Mouse (Mus musculus): ENCODE measurements around the gene Zfp759. TPM values are rescaled to one million over a fixed set of nuclear protein-coding genes. Genes with fewer than 3 reads are reported as not detected.
A peak's percentile ranks its signal among the peaks of the same experiment; 100 is the strongest.
"Not testable (repeated sequence)": the region's sequence is repeated elsewhere in the genome, so short reads cannot be mapped to it uniquely, and the experiment has no call there.

The Zfp759 gene
- total RNA-seq, 2 experiments from 2014 or later: 8.8 to 10.0 TPM

DNA sequence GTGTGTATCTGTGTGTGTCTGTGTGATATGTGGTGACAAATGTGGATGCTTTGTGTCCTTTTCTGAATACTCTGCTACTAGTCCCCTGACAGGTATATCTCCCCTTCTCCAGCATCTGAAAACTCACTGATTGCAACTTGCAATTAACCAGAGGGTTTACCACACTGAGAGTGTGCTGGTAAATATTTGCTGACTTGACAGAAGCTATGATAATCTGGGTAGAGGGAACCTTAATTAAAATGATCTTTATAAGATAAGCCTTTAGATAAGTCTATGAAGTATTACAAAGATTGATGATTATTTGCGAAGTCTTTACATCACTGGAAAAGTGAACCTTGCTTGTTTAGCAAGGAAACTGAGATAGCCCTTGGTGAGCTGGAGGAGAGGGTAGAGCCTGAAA, 3.0 kb downstream of the Zfp759 start:
- intact Hi-C loops (cut with DNase I): no loop called here

DNA sequence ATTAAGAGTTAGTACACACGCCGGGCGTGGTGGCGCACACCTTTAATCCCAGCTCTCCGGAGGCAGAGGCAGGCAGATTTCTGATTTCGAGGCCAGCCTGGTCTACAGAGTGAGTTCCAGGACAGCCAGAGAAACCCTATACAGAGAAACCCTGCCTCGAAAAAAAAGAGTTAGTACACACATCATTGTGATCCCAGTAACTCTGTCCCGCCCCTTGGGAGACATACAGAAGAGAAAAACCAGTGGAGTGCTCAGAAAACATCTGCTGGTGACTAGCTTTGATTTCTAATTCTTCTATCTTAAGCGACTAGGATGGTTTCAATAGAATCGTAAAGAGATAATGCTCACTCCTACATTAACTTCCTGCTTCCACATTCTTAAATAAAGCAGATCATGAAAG, 6.0 kb downstream of the Zfp759 start:
- H3K27ac ChIP-seq; DNase-seq (ENCODE audit: extremely low spot score in 1 of 2, low spot score in 2 of 2); intact Hi-C loops (cut with DNase I): not testable (repeated sequence)
- peak overlapping the region; percentile 53 for H3K4me3 ChIP-seq

More for the DNA sequence above, 3.0 kb downstream of the Zfp759 start:
- H3K27ac ChIP-seq: no peak overlapping the region
- DNase-seq (ENCODE audit: extremely low spot score in 1 of 2, low spot score in 2 of 2): no peak
- no peak for TF ChIP-seq CTCF (IDR thresholded peaks at IDR 0.05)
- H3K4me3 ChIP-seq: no peak overlapping the region

DNA sequence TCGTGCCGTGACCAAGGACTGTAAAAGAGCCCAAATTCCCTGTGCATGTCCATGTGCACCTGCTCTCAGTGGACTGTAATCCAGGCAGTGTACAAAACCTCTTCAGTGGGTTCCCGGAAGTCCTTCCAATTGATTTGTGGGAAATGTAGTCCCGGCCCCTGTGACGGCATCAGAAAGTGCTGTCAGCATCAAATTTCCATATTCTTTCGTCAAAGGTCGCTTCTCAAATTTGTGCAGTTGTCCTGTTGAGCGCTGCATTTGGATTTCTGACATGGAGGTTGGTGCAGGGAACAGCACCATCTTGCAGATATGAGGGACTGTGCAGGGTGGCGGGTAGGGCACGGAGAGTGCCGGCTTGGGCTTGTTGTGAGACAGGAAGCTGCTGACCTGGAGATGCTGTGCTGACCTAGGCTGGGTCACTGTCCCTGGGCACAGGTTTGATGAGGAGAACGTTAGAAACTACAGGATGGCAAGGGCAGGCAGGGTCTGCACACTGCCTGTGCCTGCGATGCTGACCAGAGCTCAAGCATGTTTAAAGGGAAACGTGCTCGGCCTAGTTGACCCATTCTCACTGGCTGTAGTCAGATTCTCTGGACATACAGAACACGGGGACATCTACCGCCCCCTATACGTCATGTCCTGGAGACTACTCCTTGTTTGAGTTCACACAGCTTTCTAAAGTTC, 6.7 kb downstream of the Zfp759 start:
- DNase-seq (ENCODE audit: extremely low spot score in 1 of 2, low spot score in 2 of 2): peak; percentile 83 to 88
- Histone ChIP-seq H3K4me3 (peak overlapping the region; percentile 53), H3K27ac (peak overlapping the region; percentile 83)
- TF ChIP-seq CTCF (IDR thresholded peaks at IDR 0.05): peak; percentile 36
- intact Hi-C loops (cut with DNase I): loop anchor here (1.0 to 2.0 kb wide), 4 partner anchors 20 to 178 kb away; partner anchors contain the start of genes Gm28557, Rsl1, Zfp457 and Zfp712

DNA sequence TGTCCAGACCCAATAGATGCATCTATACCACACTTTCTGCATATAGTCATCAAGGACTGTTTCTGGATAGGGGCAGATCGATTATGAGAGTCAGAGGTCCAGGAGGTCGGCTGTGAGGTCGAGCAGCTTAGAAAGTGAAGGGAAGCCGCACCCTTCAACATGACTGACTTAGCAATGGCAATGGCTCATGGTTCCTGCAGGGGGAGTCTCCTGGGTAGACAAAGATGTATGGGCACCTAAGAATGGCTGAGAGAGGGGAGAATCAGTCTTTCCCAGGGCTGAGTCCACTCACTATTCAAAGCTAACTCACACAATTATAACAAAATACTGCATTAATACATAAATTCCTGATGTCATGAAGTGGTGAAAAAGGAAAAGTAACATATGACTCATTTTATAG, 44.7 kb downstream of the Zfp759 start:
- intact Hi-C loops (cut with DNase I): loop anchor here (2.0 kb wide), 1 partner anchor 667 kb away; no protein-coding TSS in a partner anchor
- H3K4me3 ChIP-seq; H3K27ac ChIP-seq; DNase-seq (ENCODE audit: extremely low spot score in 1 of 2, low spot score in 2 of 2): not testable (repeated sequence)

DNA sequence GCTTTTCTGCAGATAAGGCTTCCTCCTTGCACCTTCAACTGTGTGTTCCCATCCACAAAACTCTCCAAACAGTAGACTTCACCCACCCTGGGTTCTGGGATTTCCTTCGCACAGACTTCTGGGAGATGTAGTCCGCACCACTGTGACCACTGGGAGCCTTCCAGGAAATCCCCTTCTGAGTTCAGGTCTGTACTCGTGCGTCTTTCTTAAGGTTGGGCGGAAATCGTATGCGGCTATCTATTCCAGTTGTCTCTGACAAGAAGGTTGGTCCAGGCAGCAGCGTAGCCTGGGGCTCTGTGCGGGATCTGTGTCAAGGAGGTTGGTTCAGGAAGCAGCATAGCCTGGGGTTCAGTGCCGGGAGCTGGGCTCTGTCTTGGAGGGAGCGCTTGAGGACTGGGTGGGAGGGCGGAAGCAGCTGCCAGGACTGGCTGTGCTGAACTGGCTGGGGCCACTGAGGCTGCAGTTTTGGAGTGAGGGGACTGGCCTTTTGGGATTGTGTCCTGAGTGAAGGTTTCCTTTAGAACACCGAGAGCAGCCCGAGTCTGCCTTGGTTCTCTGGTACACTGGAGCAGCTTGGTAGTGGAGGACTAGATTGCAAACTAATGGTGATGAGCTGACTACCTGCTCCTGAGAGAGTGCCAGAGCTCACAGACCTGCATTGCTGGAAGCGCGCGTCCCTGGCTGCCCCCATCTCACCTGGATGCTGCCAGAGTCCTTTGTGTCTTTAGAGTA, 51.7 kb downstream of the Zfp759 start, which contains the start of gene Rsl1:
Rsl1 (plus strand) TSS at position 192 of the 732 bp plus-strand sequence.
- Histone ChIP-seq H3K4me3 (peak within 1 kb of the TSS; percentile 66), H3K27ac (peak within 1 kb of the TSS; percentile 50; the same call in 1 of the 2 replicates)
- intact Hi-C loops (cut with DNase I): loop anchor here (1.0 to 5.0 kb wide), 4 partner anchors 21 to 134 kb away; partner anchors contain the start of genes Gm28557, Zfp455 and Zfp457
- peak; percentile 63 to 68 for DNase-seq (ENCODE audit: extremely low spot score in 1 of 2, low spot score in 2 of 2)

DNA sequence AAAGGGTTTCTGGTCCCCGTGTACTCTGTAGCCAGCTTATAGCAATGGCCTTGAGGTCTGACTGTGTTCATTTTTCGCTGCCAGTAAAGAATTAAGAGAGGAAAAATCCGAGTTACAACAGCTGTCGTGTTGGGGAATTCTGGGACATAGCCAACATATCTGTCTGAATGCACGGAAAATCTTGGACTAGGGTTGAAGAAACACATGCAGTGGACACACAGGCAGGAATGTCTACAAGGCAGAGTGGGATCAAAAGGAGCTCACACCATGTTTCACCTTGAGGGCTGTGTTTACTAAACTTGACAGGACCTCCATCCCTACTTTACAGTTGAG, 52.2 kb downstream of the Zfp759 start:
- TF ChIP-seq CTCF (IDR thresholded peaks at IDR 0.05): no peak

More for the DNA sequence above, 52.2 kb downstream of the Zfp759 start:
- Histone ChIP-seq H3K4me3 (peak overlapping the region; percentile 66), H3K27ac (no peak overlapping the region)
- no peak for DNase-seq (ENCODE audit: extremely low spot score in 1 of 2, low spot score in 2 of 2)
- intact Hi-C loops (cut with DNase I): loop anchor here (1.0 to 5.0 kb wide), 4 partner anchors 21 to 134 kb away; partner anchors contain the start of genes Gm28557, Zfp455 and Zfp457

Other genes starting within 250 kb of the Zfp759 start
- 1 to 10 TPM; 3.8 to 3.9 TPM for gene Gm10767, start 216.7 kb upstream of the Zfp759 start, total RNA-seq (2021)
- 1 to 10 TPM; 4.3 to 4.7 TPM for gene Zfp712, start 60.5 kb upstream of the Zfp759 start, total RNA-seq (2021)
- gene Zfp708, start 23.7 kb upstream of the Zfp759 start, total RNA-seq (2021): 1 to 10 TPM; 2.2 to 2.4 TPM
- 1 to 10 TPM; 1.9 to 3.2 TPM for gene Gm28557, start 13.1 kb upstream of the Zfp759 start, total RNA-seq (2021)
- under 1 TPM; 0.29 to 0.44 TPM for gene Rslcan18, start 5.4 kb upstream of the Zfp759 start, total RNA-seq (2021)
- gene Rsl1, start 51.5 kb downstream of the Zfp759 start, total RNA-seq (2021): 1 to 10 TPM; 4.2 to 4.8 TPM
- gene Zfp455, start 72.8 kb downstream of the Zfp759 start, total RNA-seq (2021): 1 to 10 TPM; 2.9 to 3.5 TPM
- 10 to 100 TPM; 19.0 to 22.1 TPM for gene Zfp458, start 156.8 kb downstream of the Zfp759 start, total RNA-seq (2021)
- gene Zfp457, start 184.8 kb downstream of the Zfp759 start, total RNA-seq (2021): 1 to 10 TPM; 4.2 to 4.9 TPM
- gene Zfp595, start 210.9 kb downstream of the Zfp759 start, total RNA-seq (2021): 1 to 10 TPM; 3.1 to 3.8 TPM
- gene Gm28044, start 238.9 kb downstream of the Zfp759 start, total RNA-seq (2021): 1 to 10 TPM in 1 of 2 experiments, under 1 TPM in 1; 0.81 to 1.8 TPM
- 1 to 10 TPM in 1 of 2 experiments, under 1 TPM in 1; 0.86 to 1.2 TPM for gene Zfp953, start 238.9 kb downstream of the Zfp759 start, total RNA-seq (2021)

Measured in left cerebral cortex, adult 2 months (tissue).